ENCODE assay signal across 15 mouse cellular contexts in genomic region chr14:103029203-103029602, GRCm38 (mm10). TPM values are rescaled to one million over a fixed set of nuclear protein-coding genes. Genes with fewer than 3 reads are reported as not detected.
"Had no signal": no experiment of that assay in that cellular context is flagged by ENCODE, and none has a peak within 500 bp of the region (broad histone marks: within the 10 kb centered on the region; RNA-seq: fewer than 3 reads in every experiment).

No protein-coding gene starts in this region.

- DNase-seq: kidney, adult 2 months; kidney, postnatal 36 days; liver, embryonic 13.5 days; liver, postnatal 0 days; lung, postnatal 10 days; lung, postnatal 4 days; thymus, adult 18-20 months; thymus, postnatal 36 days had no signal

- ATAC-seq: intestine, postnatal 0 days; liver, postnatal 0 days; midbrain, embryonic 13.5 days; midbrain, embryonic 16.5 days had no signal

RNA-seq across cellular contexts. Expression of gene Acod1, which starts 17.6 kb away (rescaled TPM):
- total RNA-seq: layer of hippocampus, adult 8-10 months; layer of hippocampus, postnatal 10 days; left cerebral cortex, adult 18-20 months; left cerebral cortex, postnatal 25 days had no signal
